In genomic region chr3:123088284-123088683, GRCm38 (mm10) we compare ENCODE assay signal across 28 mouse cellular contexts. TPM values are rescaled to one million over a fixed set of nuclear protein-coding genes. Genes with fewer than 3 reads are reported as not detected.
"Had no signal": no experiment of that assay in that cellular context is flagged by ENCODE, and none has a peak within 500 bp of the region (broad histone marks: within the 10 kb centered on the region; RNA-seq: fewer than 3 reads in every experiment).

No protein-coding gene starts in this region.

- ATAC-seq: forebrain, postnatal 0 days; hindbrain, postnatal 0 days; intestine, embryonic 15.5 days had no signal

- H3K36me3 ChIP-seq: heart, embryonic 12.5 days; hindbrain, embryonic 13.5 days; hindbrain, embryonic 15.5 days; intestine, embryonic 15.5 days; kidney, embryonic 15.5 days; limb, embryonic 13.5 days; limb, embryonic 15.5 days; liver, embryonic 13.5 days; liver, embryonic 15.5 days had no signal

- DNase-seq: forebrain, postnatal 0 days; gastrocnemius, postnatal 10 days; gastrocnemius, postnatal 25 days; heart, adult 18-20 months; heart, postnatal 10 days; kidney, adult 11 months; kidney, adult 2 months; kidney, adult 9 months; kidney, postnatal 14 days; kidney, postnatal 36 days; layer of hippocampus, adult 9-11 months; layer of hippocampus, postnatal 36 days; left cerebral cortex, postnatal 4 days; liver, embryonic 13.5 days; lung, adult 18-20 months had no signal

- H3K9ac ChIP-seq: forebrain, postnatal 0 days; heart, embryonic 12.5 days; hindbrain, embryonic 13.5 days; hindbrain, embryonic 15.5 days; intestine, embryonic 15.5 days; kidney, embryonic 15.5 days; limb, embryonic 13.5 days; limb, embryonic 15.5 days; liver, embryonic 13.5 days; liver, embryonic 15.5 days had no signal

- H3K4me1 ChIP-seq: intestine, embryonic 15.5 days; liver, embryonic 13.5 days; liver, embryonic 15.5 days had no signal

- H3K4me3 ChIP-seq: heart, embryonic 12.5 days; hindbrain, embryonic 13.5 days; hindbrain, embryonic 15.5 days; intestine, embryonic 15.5 days; kidney, embryonic 15.5 days; limb, embryonic 13.5 days; limb, embryonic 15.5 days; liver, embryonic 13.5 days; liver, embryonic 15.5 days had no signal

- H3K4me2 ChIP-seq: heart, embryonic 12.5 days; hindbrain, embryonic 13.5 days; hindbrain, embryonic 15.5 days; intestine, embryonic 15.5 days; kidney, embryonic 15.5 days; limb, embryonic 13.5 days; limb, embryonic 15.5 days; liver, embryonic 13.5 days; liver, embryonic 15.5 days had no signal

- H3K27ac ChIP-seq: hindbrain, embryonic 13.5 days; hindbrain, embryonic 15.5 days; hindbrain, postnatal 0 days; intestine, embryonic 15.5 days; kidney, embryonic 15.5 days; kidney, postnatal 0 days; limb, embryonic 13.5 days; limb, embryonic 15.5 days; liver, embryonic 13.5 days; liver, embryonic 15.5 days had no signal

- H3K9me3 ChIP-seq: heart, embryonic 12.5 days; hindbrain, embryonic 13.5 days; hindbrain, embryonic 15.5 days; intestine, embryonic 15.5 days; kidney, embryonic 15.5 days; limb, embryonic 13.5 days; limb, embryonic 15.5 days; liver, embryonic 13.5 days; liver, embryonic 15.5 days had no signal

- H3K27me3 ChIP-seq: heart, embryonic 12.5 days; hindbrain, embryonic 13.5 days; hindbrain, embryonic 15.5 days; intestine, embryonic 15.5 days; kidney, embryonic 15.5 days; limb, embryonic 13.5 days; limb, embryonic 15.5 days; liver, embryonic 13.5 days; liver, embryonic 15.5 days had no signal

RNA-seq across cellular contexts. Expression of gene Myoz2, which starts 53.5 kb away (rescaled TPM):
- total RNA-seq: hematopoietic stem cell, adult 5-6 weeks; hindbrain, postnatal 0 days; layer of hippocampus, postnatal 14 days; left cerebral cortex, postnatal 4 days had no signal
- polyA plus RNA-seq: forebrain, postnatal 0 days; hindbrain, postnatal 0 days; kidney, postnatal 0 days; large intestine, adult 2 months had no signal
